Mouse (Mus musculus): ENCODE measurements around the gene Cd300lf. TPM values are rescaled to one million over a fixed set of nuclear protein-coding genes. Genes with fewer than 3 reads are reported as not detected.

Cd300lf gene
- 0.14 TPM in 1 of 2 replicates, not detected in the other for polyA plus RNA-seq (2021; fragmentation: Nextera tagmentation)
- long read RNA-seq, experiment 1: 0 reads
- long read RNA-seq, experiment 2: 0 reads

GRCm38 (mm10) chr11:115133800-115134199, at the start of gene Cd300lf:
Gene Cd300lf (minus strand): TSS chr11:115133992.

GRCm38 (mm10) chr11:115162832-115163480, 29.2 kb upstream of the Cd300lf start, which contains the start of gene Slc9a3r1:
Gene Slc9a3r1 (plus strand): TSS chr11:115163341.

GRCm38 (mm10) chr11:115091362-115091901, 42.4 kb downstream of the Cd300lf start, which contains the start of gene Rab37:
Gene Rab37 (plus strand): TSS chr11:115091431.

Other genes with a start within 250 kb of the Cd300lf start
- gene Cd300a, start 244.0 kb downstream of the Cd300lf start, polyA plus RNA-seq (2021; fragmentation: Nextera tagmentation): 1.2 and 1.9 TPM in 2 replicates
- gene Cd300lb, start 199.6 kb downstream of the Cd300lf start, polyA plus RNA-seq (2021; fragmentation: Nextera tagmentation): 0.04 and 0.31 TPM in 2 replicates
- not detected in 2 replicates for gene Cd300c, start 164.8 kb downstream of the Cd300lf start, polyA plus RNA-seq (2021; fragmentation: Nextera tagmentation)
- 0.04 TPM in 1 of 2 replicates, not detected in the other for gene Cd300ld, start 144.1 kb downstream of the Cd300lf start, polyA plus RNA-seq (2021; fragmentation: Nextera tagmentation)
- gene Cd300c2, start 132.1 kb downstream of the Cd300lf start, polyA plus RNA-seq (2021; fragmentation: Nextera tagmentation): 5.0 and 5.3 TPM in 2 replicates
- gene Cd300ld2, start 117.8 kb downstream of the Cd300lf start, polyA plus RNA-seq (2021; fragmentation: Nextera tagmentation): not detected in 2 replicates
- gene Cd300ld4, start 107.0 kb downstream of the Cd300lf start, polyA plus RNA-seq (2021; fragmentation: Nextera tagmentation): 0.54 TPM in 1 of 2 replicates, not detected in the other
- gene Cd300ld5, start 96.2 kb downstream of the Cd300lf start, polyA plus RNA-seq (2021; fragmentation: Nextera tagmentation): 0.51 and 0.54 TPM in 2 replicates
- 1.5 TPM in 1 of 2 replicates, not detected in the other for gene Cd300ld3, start 85.6 kb downstream of the Cd300lf start, polyA plus RNA-seq (2021; fragmentation: Nextera tagmentation)
- 0.26 TPM in 1 of 2 replicates, not detected in the other for gene Cd300e, start 71.8 kb downstream of the Cd300lf start, polyA plus RNA-seq (2021; fragmentation: Nextera tagmentation)
- gene Rab37, start 42.6 kb downstream of the Cd300lf start, polyA plus RNA-seq (2021; fragmentation: Nextera tagmentation): 1.7 and 2.5 TPM in 2 replicates
- gene Slc9a3r1, start 29.3 kb upstream of the Cd300lf start, polyA plus RNA-seq (2021; fragmentation: Nextera tagmentation): 21.7 and 21.9 TPM in 2 replicates
- 13.6 and 21.7 TPM in 2 replicates for gene Tmem104, start 53.5 kb upstream of the Cd300lf start, polyA plus RNA-seq (2021; fragmentation: Nextera tagmentation)
- gene Nat9, start 53.9 kb upstream of the Cd300lf start, polyA plus RNA-seq (2021; fragmentation: Nextera tagmentation): 47.6 and 49.6 TPM in 2 replicates
- gene Grin2c, start 133.3 kb upstream of the Cd300lf start, polyA plus RNA-seq (2021; fragmentation: Nextera tagmentation): 2.8 and 6.7 TPM in 2 replicates
- gene Fdxr, start 143.1 kb upstream of the Cd300lf start, polyA plus RNA-seq (2021; fragmentation: Nextera tagmentation): 7.4 and 8.5 TPM in 2 replicates
- gene Fads6, start 163.7 kb upstream of the Cd300lf start, polyA plus RNA-seq (2021; fragmentation: Nextera tagmentation): 2.0 and 2.5 TPM in 2 replicates
- gene Otop2, start 173.2 kb upstream of the Cd300lf start, polyA plus RNA-seq (2021; fragmentation: Nextera tagmentation): 1.2 and 2.5 TPM in 2 replicates
- 0.27 and 0.36 TPM in 2 replicates for gene Ush1g, start 188.0 kb upstream of the Cd300lf start, polyA plus RNA-seq (2021; fragmentation: Nextera tagmentation)
- gene Otop3, start 200.7 kb upstream of the Cd300lf start, polyA plus RNA-seq (2021; fragmentation: Nextera tagmentation): 0.15 and 0.21 TPM in 2 replicates
- gene Hid1, start 233.8 kb upstream of the Cd300lf start, polyA plus RNA-seq (2021; fragmentation: Nextera tagmentation): 58.1 and 64.1 TPM in 2 replicates
- 6.6 and 13.2 TPM in 2 replicates for gene Cdr2l, start 247.9 kb upstream of the Cd300lf start, polyA plus RNA-seq (2021; fragmentation: Nextera tagmentation)